Mouse (Mus musculus) erythroblast, embryonic 14.5 days (primary cell): Measurements from ENCODE around the gene Aldh4a1. TPM values are rescaled to one million over a fixed set of nuclear protein-coding genes. Genes with fewer than 3 reads are reported as not detected.

Source experiments
- H3K27me3 ChIP-seq: 2 replicates; pipeline ENCODE4 v1.6.1; 2012; ENCODE audit warnings: inconsistent platforms; ENCODE audit not compliant: control insufficient read depth
- H3K36me3 ChIP-seq: 2 replicates; pipeline ENCODE4 v1.6.1; 2012; ENCODE audit warnings: mild to moderate bottlenecking, inconsistent platforms; ENCODE audit not compliant: control insufficient read depth
- H3K4me1 ChIP-seq: 2 replicates; pipeline ENCODE4 v1.6.1; 2012; ENCODE audit warnings: inconsistent platforms; ENCODE audit not compliant: control insufficient read depth
- H3K4me3 ChIP-seq: replicated peaks from 2 replicates; pipeline ENCODE3; 2012; ENCODE audit warnings: moderate library complexity, mild to moderate bottlenecking, inconsistent platforms
- H3K9me3 ChIP-seq: 2 replicates; pipeline ENCODE4 v1.6.1; 2012; ENCODE audit warnings: low read length, inconsistent platforms, mixed read lengths; ENCODE audit not compliant: control insufficient read depth
- GATA1 ChIP-seq: IDR thresholded peaks from 2 replicates; pipeline ENCODE4 v1.6.1; 2012; ENCODE audit warnings: low read length, inconsistent platforms, mixed read lengths
- TAL1 ChIP-seq: IDR thresholded peaks from 3 replicates; pipeline ENCODE4 v1.6.1; 2012; ENCODE audit warnings: low read length, inconsistent platforms, mixed read lengths
- polyA plus RNA-seq: library from polyadenylated mRNA; stranded (reverse); fragments of >175 nt; gene quantifications from 2 replicates; pipeline ENCODE4 v1.2.3, GENCODE M21; 2012

Gene Aldh4a1
- polyA plus RNA-seq, 1 experiment, result 0.75 TPM

DNA sequence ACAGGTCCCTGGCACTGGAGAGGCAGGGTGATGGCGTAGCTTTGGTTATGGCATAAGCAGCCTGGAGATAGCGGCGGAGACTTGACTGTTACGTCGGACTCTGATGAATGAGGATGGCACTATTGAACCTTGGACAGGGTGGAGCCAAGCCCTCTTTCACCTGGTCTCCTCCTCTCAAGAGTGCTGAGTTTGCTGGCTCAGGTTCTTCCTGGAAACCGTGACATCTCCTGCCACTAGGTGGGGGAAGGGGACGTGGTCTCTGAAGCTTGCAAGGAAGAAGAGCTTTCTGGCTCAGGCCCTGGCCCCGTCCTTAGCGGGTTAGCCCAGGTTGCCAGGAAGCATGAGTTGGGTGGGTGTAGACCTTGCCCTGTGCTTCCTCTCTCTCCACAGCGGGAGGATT lies 7.5 kb downstream of the Aldh4a1 start:
- H3K4me3 ChIP-seq, result no peak overlapping the region
- peaks cover 13% of the 10 kb centered on the region for H3K4me1 ChIP-seq
- no peaks in the 10 kb centered on the region for H3K27me3 ChIP-seq
- H3K36me3 ChIP-seq, result peaks cover 7% of the 10 kb centered on the region; the same call in 1 of the 2 replicates
- TF ChIP-seq GATA1, result no peak
- no peak for TF ChIP-seq TAL1
- no peaks in the 10 kb centered on the region for H3K9me3 ChIP-seq

DNA sequence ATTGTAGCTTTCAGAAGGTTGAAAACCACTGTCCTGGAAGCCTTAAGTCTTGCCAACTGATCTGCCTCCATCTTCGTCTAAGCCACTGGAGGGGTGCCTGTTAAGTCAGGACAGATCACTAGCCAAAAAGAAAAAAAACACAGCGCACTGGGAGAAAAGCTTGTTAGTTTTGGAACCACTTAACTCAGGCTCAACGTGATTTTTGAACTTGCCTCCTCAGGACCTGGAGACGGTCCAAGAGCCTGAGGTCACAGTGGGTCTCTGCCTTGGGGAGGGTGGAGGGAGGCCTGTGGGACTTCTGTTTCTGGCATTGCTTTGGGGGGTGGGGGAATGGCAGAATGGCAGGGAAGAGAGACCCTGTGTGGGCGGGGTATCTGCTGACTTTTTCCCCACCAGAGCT lies 8.5 kb downstream of the Aldh4a1 start:
- peaks cover 7% of the 10 kb centered on the region; the same call in 1 of the 2 replicates for H3K4me1 ChIP-seq
- H3K9me3 ChIP-seq, result no peaks in the 10 kb centered on the region
- H3K36me3 ChIP-seq, result peaks cover 13% of the 10 kb centered on the region
- TF ChIP-seq GATA1, result no peak
- H3K27me3 ChIP-seq, result no peaks in the 10 kb centered on the region
- no peak overlapping the region for H3K4me3 ChIP-seq

DNA sequence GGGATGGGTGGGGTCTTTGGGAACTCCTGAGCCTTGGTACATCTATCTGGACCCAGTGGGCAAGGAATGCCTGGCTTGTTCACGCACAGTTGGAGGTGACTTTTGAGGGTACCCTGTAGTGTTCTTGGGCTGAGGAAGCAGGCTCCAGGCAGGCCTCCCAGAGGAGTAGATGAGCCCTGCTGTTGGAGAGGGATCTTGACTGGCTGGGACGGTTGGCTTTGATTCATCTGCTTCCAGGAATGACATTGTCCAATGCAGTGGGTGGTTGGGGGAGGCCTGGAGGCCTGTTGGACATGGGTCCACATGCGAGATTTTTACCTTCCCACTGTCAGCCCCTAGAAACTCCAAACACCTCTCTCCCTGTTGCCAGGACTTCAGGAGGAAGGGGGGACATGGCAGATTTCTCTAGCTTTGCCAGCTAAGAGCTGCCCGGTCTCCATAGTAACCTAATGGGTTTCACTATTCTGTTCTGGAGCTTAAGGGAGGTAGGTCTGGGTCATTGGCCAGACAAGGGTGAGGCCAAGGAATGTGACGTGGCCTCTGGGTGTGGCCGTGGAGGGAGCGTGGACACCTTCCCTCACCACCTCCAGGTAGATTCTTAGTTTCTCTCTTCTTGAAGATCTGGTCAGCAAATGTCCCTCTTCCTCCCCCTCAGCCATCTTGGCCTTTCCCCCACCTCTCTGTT lies 9.0 kb downstream of the Aldh4a1 start:
- Histone ChIP-seq H3K36me3 (peaks cover 14% of the 10 kb centered on the region), H3K4me1 (peaks cover 7% of the 10 kb centered on the region; the same call in 1 of the 2 replicates), H3K4me3 (no peak overlapping the region), H3K9me3 (no peaks in the 10 kb centered on the region), H3K27me3 (no peaks in the 10 kb centered on the region)
- no peak for TF ChIP-seq GATA1
- no peak for TF ChIP-seq TAL1

DNA sequence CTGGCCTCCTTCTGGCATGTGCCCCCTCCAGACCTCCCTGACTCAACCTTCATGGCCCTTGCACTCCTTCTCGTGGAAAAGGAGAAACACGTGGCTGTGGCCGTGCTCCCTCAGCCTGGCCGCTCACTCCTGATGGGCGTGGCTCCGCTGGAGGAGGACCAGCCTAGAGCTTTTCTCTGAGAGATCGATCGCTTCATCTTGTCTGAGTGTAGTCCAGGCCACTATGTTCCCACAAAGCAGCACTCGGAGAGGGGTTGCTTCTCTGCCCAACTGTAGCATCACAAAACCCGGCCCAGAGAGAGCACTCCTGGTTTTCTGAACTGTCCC lies 9.6 kb downstream of the Aldh4a1 start:
- TF ChIP-seq TAL1, result no peak
- TF ChIP-seq GATA1, result no peak
- Histone ChIP-seq H3K36me3 (peaks cover 19% of the 10 kb centered on the region), H3K4me3 (no peak overlapping the region), H3K27me3 (no peaks in the 10 kb centered on the region), H3K4me1 (peaks cover 7% of the 10 kb centered on the region; the same call in 1 of the 2 replicates), H3K9me3 (no peaks in the 10 kb centered on the region)

DNA sequence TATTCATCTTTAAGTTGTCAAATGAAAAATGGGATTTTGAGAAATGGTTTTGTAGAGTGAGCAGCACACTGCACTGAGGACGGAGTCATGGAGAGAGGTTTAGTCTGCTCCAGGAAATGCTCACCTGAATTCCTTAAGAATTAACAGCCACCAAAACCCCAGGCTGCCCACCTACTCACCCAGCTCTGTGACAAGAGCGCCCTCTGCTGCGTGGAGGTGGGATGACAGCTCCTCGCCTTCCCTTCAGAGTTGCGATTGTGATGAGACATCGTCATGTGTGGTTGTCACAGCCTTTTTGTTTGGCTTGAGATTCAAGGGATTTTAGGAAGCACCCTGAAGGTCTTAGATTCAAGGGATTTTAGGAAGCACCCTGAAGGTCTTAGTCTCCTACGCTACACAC lies 13.7 kb downstream of the Aldh4a1 start:
- peaks cover 1% of the 10 kb centered on the region for H3K27me3 ChIP-seq
- no peaks in the 10 kb centered on the region; the same call in 1 of the 2 replicates for H3K4me1 ChIP-seq

DNA sequence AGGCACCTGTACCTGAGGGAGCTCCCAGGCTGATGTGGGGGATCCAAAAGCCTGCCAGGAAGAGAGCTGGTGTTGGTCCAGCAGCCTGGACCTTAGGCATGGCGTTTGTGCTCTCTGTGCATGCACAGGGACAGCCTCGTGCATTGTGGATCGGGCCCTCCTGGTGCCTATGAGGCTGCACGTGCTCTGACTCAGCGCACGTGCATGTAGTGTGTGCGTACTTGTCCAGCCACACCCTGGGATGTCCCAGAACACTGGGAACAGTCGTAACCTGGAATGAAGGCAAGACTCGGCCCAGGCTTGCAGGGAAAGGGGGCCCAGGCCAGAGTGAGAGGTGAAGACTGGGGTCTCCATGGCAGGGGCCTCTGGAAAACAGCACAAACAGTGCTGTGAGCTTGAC lies 15.2 kb downstream of the Aldh4a1 start:
- peaks cover 37% of the 10 kb centered on the region for H3K36me3 ChIP-seq
- H3K4me1 ChIP-seq, result peaks cover 2% of the 10 kb centered on the region; the same call in 1 of the 2 replicates
- TF ChIP-seq TAL1, result no peak
- no peak for TF ChIP-seq GATA1
- H3K4me3 ChIP-seq, result no peak overlapping the region
- H3K9me3 ChIP-seq, result no peaks in the 10 kb centered on the region
- H3K27me3 ChIP-seq, result peaks cover 12% of the 10 kb centered on the region

More for the DNA sequence above, 13.7 kb downstream of the Aldh4a1 start:
- Histone ChIP-seq H3K4me3 (no peak overlapping the region), H3K9me3 (no peaks in the 10 kb centered on the region), H3K36me3 (peaks cover 30% of the 10 kb centered on the region)
- TF ChIP-seq TAL1 (no peak), GATA1 (no peak)

DNA sequence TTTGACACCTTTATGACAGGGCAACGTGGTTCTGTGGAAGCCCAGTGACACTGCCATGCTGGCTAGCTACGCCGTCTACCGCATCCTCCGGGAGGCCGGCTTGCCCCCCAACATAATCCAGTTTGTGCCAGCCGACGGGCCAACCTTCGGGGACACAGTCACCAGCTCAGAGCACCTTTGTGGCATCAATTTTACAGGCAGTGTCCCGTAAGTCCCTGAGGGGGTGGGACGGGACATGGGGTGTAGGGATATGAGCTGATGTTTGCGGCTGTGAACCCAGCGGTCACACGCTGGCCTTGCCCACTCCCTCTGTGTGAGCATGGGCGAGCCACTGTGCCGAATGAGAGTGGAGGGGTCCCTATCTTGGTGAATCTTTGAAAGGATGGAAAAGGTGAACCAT lies 15.7 kb downstream of the Aldh4a1 start:
- Histone ChIP-seq H3K4me3 (no peak overlapping the region), H3K9me3 (no peaks in the 10 kb centered on the region), H3K27me3 (peaks cover 12% of the 10 kb centered on the region), H3K36me3 (peaks cover 40% of the 10 kb centered on the region), H3K4me1 (peaks cover 5% of the 10 kb centered on the region)
- TF ChIP-seq GATA1 (no peak), TAL1 (no peak)

DNA sequence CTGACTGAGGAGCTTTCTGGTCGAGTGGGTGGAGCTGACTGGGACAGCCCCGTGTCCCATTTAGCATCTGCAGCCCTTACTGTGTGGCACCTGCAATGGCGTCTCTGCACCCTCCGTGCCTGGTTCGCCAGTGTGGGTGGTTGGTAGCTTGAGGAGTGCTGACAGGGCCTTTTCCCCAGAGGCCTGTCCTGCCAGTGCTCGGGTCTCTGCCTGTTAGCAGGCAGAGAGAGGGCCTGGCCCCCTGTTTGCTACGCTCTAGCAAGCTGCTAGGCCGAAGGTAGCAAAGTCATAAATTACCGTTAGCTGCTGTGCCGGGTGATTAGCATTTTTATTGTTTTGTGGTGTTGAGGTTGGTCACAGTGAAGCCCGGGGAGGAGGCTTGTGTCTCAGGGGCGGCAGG lies 17.1 kb downstream of the Aldh4a1 start:
- H3K9me3 ChIP-seq, result no peaks in the 10 kb centered on the region
- peaks cover 12% of the 10 kb centered on the region for H3K27me3 ChIP-seq
- no peak overlapping the region for H3K4me3 ChIP-seq
- TF ChIP-seq GATA1, result no peak
- TF ChIP-seq TAL1, result no peak
- peaks cover 8% of the 10 kb centered on the region for H3K4me1 ChIP-seq
- H3K36me3 ChIP-seq, result peaks cover 46% of the 10 kb centered on the region

DNA sequence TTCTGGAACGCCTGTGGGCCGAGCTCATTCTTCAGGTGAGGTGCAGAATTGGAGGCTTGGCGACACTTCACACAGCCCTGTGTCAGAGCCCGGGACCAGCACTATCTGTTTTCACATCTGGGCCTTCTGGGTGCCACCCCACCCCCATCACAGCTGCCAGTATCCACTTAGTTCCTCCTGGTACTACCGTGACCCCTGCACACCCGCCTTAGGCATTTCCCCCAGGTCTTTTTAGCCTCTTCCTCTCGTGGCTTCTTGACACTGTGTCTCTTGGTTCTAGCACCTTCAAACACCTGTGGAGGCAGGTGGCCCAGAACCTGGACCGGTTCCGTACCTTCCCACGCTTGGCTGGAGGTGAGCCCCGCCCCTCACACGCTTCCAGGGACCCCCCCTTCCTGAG lies 17.7 kb downstream of the Aldh4a1 start:
- Histone ChIP-seq H3K27me3 (peaks cover 12% of the 10 kb centered on the region), H3K4me1 (peaks cover 8% of the 10 kb centered on the region), H3K9me3 (no peaks in the 10 kb centered on the region), H3K36me3 (peaks cover 47% of the 10 kb centered on the region), H3K4me3 (no peak overlapping the region)
- TF ChIP-seq GATA1 (no peak), TAL1 (no peak)

DNA sequence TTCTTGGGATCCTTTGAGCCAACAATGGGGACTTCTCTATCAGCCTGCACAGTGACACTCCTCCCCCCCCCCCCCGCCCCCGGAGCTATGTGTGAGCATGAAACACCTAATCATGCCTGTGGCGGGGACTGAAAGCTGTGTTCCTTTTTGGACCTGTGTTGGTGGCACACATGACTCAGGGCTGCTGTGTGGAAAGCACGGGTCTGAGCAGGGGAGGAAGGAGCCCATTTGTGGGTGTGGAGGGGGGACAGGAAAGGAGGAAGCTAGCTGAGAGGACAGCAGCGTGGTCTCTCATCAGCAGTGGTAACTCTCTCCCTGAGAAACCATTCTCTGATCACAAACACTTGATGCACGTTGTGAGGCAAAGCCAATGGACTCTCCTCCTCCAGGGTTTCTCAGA lies 18.1 kb downstream of the Aldh4a1 start:
- no peaks in the 10 kb centered on the region for H3K9me3 ChIP-seq
- H3K4me1 ChIP-seq, result peaks cover 8% of the 10 kb centered on the region
- peaks cover 42% of the 10 kb centered on the region for H3K36me3 ChIP-seq
- peaks cover 12% of the 10 kb centered on the region for H3K27me3 ChIP-seq
- no peak overlapping the region for H3K4me3 ChIP-seq
- no peak for TF ChIP-seq GATA1
- TF ChIP-seq TAL1, result no peak
